Mouse (Mus musculus) kidney, adult 2 months (tissue): ENCODE data around the gene Pianp.

ENCODE experiments used
- CTCF ChIP-seq: fragments of 200-500 bp; conservative IDR thresholded peaks from 2 replicates; pipeline ENCODE4 v1.5.1; 2011; ENCODE audit warnings: low read depth, mild to moderate bottlenecking, control low read depth, low read length, moderate library complexity, mixed read lengths; ENCODE audit not compliant: insufficient read depth, insufficient read length
- POLR2A ChIP-seq: fragments of 200-500 bp; IDR thresholded peaks from one replicate; pipeline ENCODE4 v1.6.1; 2011; ENCODE audit warnings: low read depth, low read length, control low read depth

- TF ChIP-seq CTCF: no peak
- TF ChIP-seq POLR2A: no peak
Observed at GRCm38 (mm10) chr6:125041047-125041446, 44.6 kb downstream of the Pianp start.
